Mouse (Mus musculus) forebrain, embryonic 12.5 days (tissue): ENCODE measurements around the gene Akt1s1. TPM values are rescaled to one million over a fixed set of nuclear protein-coding genes. Genes with fewer than 3 reads are reported as not detected.

Source experiments
- ATAC-seq: fragments of 200-750 bp; cut with Nextera tagmentation; 2 replicates; pipeline ENCODE4 v1.8.0; 2017; ENCODE audit warnings: moderate TSS enrichment; ENCODE audit not compliant: low FRiP score
- H3K27ac ChIP-seq: fragments of 300-500 bp; sonication (generic); 2 replicates; pipeline ENCODE4 v1.5.1; 2016; ENCODE audit warnings: mild to moderate bottlenecking
- H3K27me3 ChIP-seq: fragments of 300-500 bp; sonication (generic); 2 replicates; pipeline ENCODE4 v1.6.1; 2016; ENCODE audit warnings: mild to moderate bottlenecking
- H3K36me3 ChIP-seq: fragments of 300-500 bp; sonication (generic); replicated peaks from 2 replicates; pipeline ENCODE4 v1.6.1; 2016; ENCODE audit warnings: mild to moderate bottlenecking
- H3K4me1 ChIP-seq: fragments of 300-500 bp; sonication (generic); 2 replicates; pipeline ENCODE4 v1.6.1; 2016
- H3K4me2 ChIP-seq: fragments of 300-500 bp; sonication (generic); 2 replicates; pipeline ENCODE4 v1.6.1; 2016; ENCODE audit warnings: mild to moderate bottlenecking, moderate library complexity
- H3K4me3 ChIP-seq: fragments of 300-500 bp; sonication (generic); replicated peaks from 2 replicates; pipeline ENCODE4 v1.5.1; 2016; ENCODE audit warnings: mild to moderate bottlenecking
- H3K9ac ChIP-seq: fragments of 300-500 bp; sonication (generic); 2 replicates; pipeline ENCODE4 v1.6.1; 2016; ENCODE audit warnings: mild to moderate bottlenecking
- H3K9me3 ChIP-seq: fragments of 300-500 bp; sonication (generic); 2 replicates; pipeline ENCODE4 v1.6.1; 2016
- WGBS: fragments of 180-500 bp; shearing (Covaris S2); methylation state at CpG from one replicate; pipeline ENCODE4 v1.1.7; 2016; 5-methylcytosine and 5-hydroxymethylcytosine counted together
- polyA plus RNA-seq: library from polyadenylated mRNA; unstranded; fragments of >200 nt; fragmentation: Nextera tagmentation; extraction: Ambion mirVana; gene quantifications from 2 replicates; pipeline ENCODE4 v1.2.1, GENCODE M21; 2016

Akt1s1 gene
- polyA plus RNA-seq, 1 experiment from 2014 or later: 96.0 TPM

GRCm38 (mm10) chr7:44850146-44850545 lies 1.4 kb downstream of the Akt1s1 start:
- Histone ChIP-seq H3K4me3 (peak overlapping the region; percentile 80), H3K27me3 (no peaks in the 10 kb centered on the region), H3K4me1 (peaks cover 41% of the 10 kb centered on the region), H3K9ac (peak overlapping the region; percentile 84), H3K4me2 (peak overlapping the region; percentile 89), H3K36me3 (peaks cover 28% of the 10 kb centered on the region), H3K27ac (peak overlapping the region; percentile 97), H3K9me3 (no peaks in the 10 kb centered on the region)
- peak; percentile 53 for ATAC-seq
- under 1% methylated on average over 26 of the region's 33 CpGs for WGBS

- no peak for ATAC-seq
- Histone ChIP-seq H3K36me3 (peaks cover 20% of the 10 kb centered on the region), H3K27ac (peak overlapping the region; percentile 97), H3K9me3 (no peaks in the 10 kb centered on the region), H3K4me1 (peaks cover 50% of the 10 kb centered on the region), H3K9ac (peak overlapping the region; percentile 84), H3K4me3 (peak overlapping the region; percentile 80), H3K4me2 (peak overlapping the region; percentile 89), H3K27me3 (no peaks in the 10 kb centered on the region)
- WGBS: 86% methylated on average over 8 of the region's 8 CpGs
Observed at GRCm38 (mm10) chr7:44850789-44851624, 2.2 kb downstream of the Akt1s1 start.

GRCm38 (mm10) chr7:44851625-44852234 lies 2.9 kb downstream of the Akt1s1 start:
- Histone ChIP-seq H3K9me3 (no peaks in the 10 kb centered on the region), H3K36me3 (peaks cover 14% of the 10 kb centered on the region), H3K27ac (no peak overlapping the region), H3K4me2 (peak overlapping the region; percentile 89; the same call in 1 of the 2 replicates), H3K4me1 (peaks cover 56% of the 10 kb centered on the region), H3K4me3 (no peak overlapping the region), H3K27me3 (no peaks in the 10 kb centered on the region), H3K9ac (no peak overlapping the region)
- ATAC-seq: no peak
- 94% methylated on average over 12 of the region's 12 CpGs for WGBS

GRCm38 (mm10) chr7:44852259-44853027 lies 3.7 kb downstream of the Akt1s1 start:
- WGBS: 91% methylated on average over 36 of the region's 36 CpGs
- no peak overlapping the region for H3K27ac ChIP-seq
- peaks cover 55% of the 10 kb centered on the region for H3K4me1 ChIP-seq
- H3K4me2 ChIP-seq: no peak overlapping the region
- peaks cover 13% of the 10 kb centered on the region for H3K36me3 ChIP-seq
- H3K4me3 ChIP-seq: peak overlapping the region; percentile 4; the same call in 1 of the 2 replicates
- no peak for ATAC-seq
- no peak overlapping the region for H3K9ac ChIP-seq
- no peaks in the 10 kb centered on the region for H3K9me3 ChIP-seq
- no peaks in the 10 kb centered on the region for H3K27me3 ChIP-seq

- peak overlapping the region; percentile 4; the same call in 1 of the 2 replicates for H3K4me3 ChIP-seq
- H3K36me3 ChIP-seq: peaks cover 13% of the 10 kb centered on the region
- H3K9ac ChIP-seq: no peak overlapping the region
- H3K9me3 ChIP-seq: no peaks in the 10 kb centered on the region
- 93% methylated on average over 2 of the region's 2 CpGs for WGBS
- no peaks in the 10 kb centered on the region for H3K27me3 ChIP-seq
- no peak overlapping the region for H3K27ac ChIP-seq
- H3K4me2 ChIP-seq: no peak overlapping the region; the same call in 1 of the 2 replicates
- no peak for ATAC-seq
- H3K4me1 ChIP-seq: peaks cover 54% of the 10 kb centered on the region
Observed at GRCm38 (mm10) chr7:44853065-44853464, 4.3 kb downstream of the Akt1s1 start.

- H3K9ac ChIP-seq: peak overlapping the region; percentile 71
- ATAC-seq: no peak
- peaks cover 59% of the 10 kb centered on the region for H3K4me1 ChIP-seq
- H3K27me3 ChIP-seq: no peaks in the 10 kb centered on the region
- H3K27ac ChIP-seq: peak overlapping the region; percentile 92
- peak overlapping the region; percentile 49 for H3K4me3 ChIP-seq
- peaks cover 13% of the 10 kb centered on the region for H3K36me3 ChIP-seq
- 38% methylated on average over 26 of the region's 26 CpGs for WGBS
- no peaks in the 10 kb centered on the region for H3K9me3 ChIP-seq
- H3K4me2 ChIP-seq: peak overlapping the region; percentile 85
Observed at GRCm38 (mm10) chr7:44853596-44854355, 5.0 kb downstream of the Akt1s1 start.

GRCm38 (mm10) chr7:44854356-44855031 lies 5.7 kb downstream of the Akt1s1 start:
- no peaks in the 10 kb centered on the region for H3K9me3 ChIP-seq
- H3K4me1 ChIP-seq: peaks cover 59% of the 10 kb centered on the region
- H3K36me3 ChIP-seq: peaks cover 13% of the 10 kb centered on the region
- no peaks in the 10 kb centered on the region for H3K27me3 ChIP-seq
- peak overlapping the region; percentile 49 for H3K4me3 ChIP-seq
- H3K9ac ChIP-seq: peak overlapping the region; percentile 71
- peak; percentile 22 for ATAC-seq
- H3K27ac ChIP-seq: peak overlapping the region; percentile 92
- H3K4me2 ChIP-seq: peak overlapping the region; percentile 85
- 2% methylated on average over 45 of the region's 45 CpGs for WGBS

GRCm38 (mm10) chr7:44855036-44855435 lies 6.2 kb downstream of the Akt1s1 start:
- 36% methylated on average over 10 of the region's 10 CpGs for WGBS
- ATAC-seq: no peak
- peak overlapping the region; percentile 92 for H3K27ac ChIP-seq
- peak overlapping the region; percentile 71 for H3K9ac ChIP-seq
- H3K9me3 ChIP-seq: no peaks in the 10 kb centered on the region
- peaks cover 63% of the 10 kb centered on the region for H3K4me1 ChIP-seq
- peaks cover 13% of the 10 kb centered on the region for H3K36me3 ChIP-seq
- H3K4me2 ChIP-seq: peak overlapping the region; percentile 85
- H3K27me3 ChIP-seq: no peaks in the 10 kb centered on the region
- H3K4me3 ChIP-seq: peak overlapping the region; percentile 49

- peaks cover 60% of the 10 kb centered on the region for H3K4me1 ChIP-seq
- H3K4me3 ChIP-seq: peak overlapping the region; percentile 73
- peaks cover 15% of the 10 kb centered on the region for H3K36me3 ChIP-seq
- H3K27ac ChIP-seq: peak overlapping the region; percentile 93
- H3K9me3 ChIP-seq: no peaks in the 10 kb centered on the region
- H3K4me2 ChIP-seq: peak overlapping the region; percentile 93
- H3K9ac ChIP-seq: 0 out of 2 replicates have a peak overlapping the region, but pooled peaks have one; percentile 84
- no peak for ATAC-seq
- H3K27me3 ChIP-seq: no peaks in the 10 kb centered on the region
- WGBS: 71% methylated on average over 9 of the region's 9 CpGs
Observed at GRCm38 (mm10) chr7:44856265-44856916, 7.6 kb downstream of the Akt1s1 start.

GRCm38 (mm10) chr7:44857042-44857552 lies 8.3 kb downstream of the Akt1s1 start, which contains the start of gene Pnkp:
Pnkp (plus strand) TSS chr7:44857139.
- Histone ChIP-seq H3K4me3 (peak within 1 kb of the TSS; percentile 73), H3K27me3 (no peaks in the 10 kb centered on the region), H3K36me3 (peaks cover 17% of the 10 kb centered on the region), H3K9me3 (no peaks in the 10 kb centered on the region), H3K27ac (peak within 1 kb of the TSS; percentile 93), H3K4me2 (peak within 1 kb of the TSS; percentile 93), H3K9ac (peak within 1 kb of the TSS; percentile 84), H3K4me1 (peaks cover 60% of the 10 kb centered on the region)
- under 1% methylated on average over 32 of the region's 32 CpGs for WGBS
- ATAC-seq: peak; percentile 36
